ENCODE assay signal across 17 mouse cellular contexts in the genomic region with DNA sequence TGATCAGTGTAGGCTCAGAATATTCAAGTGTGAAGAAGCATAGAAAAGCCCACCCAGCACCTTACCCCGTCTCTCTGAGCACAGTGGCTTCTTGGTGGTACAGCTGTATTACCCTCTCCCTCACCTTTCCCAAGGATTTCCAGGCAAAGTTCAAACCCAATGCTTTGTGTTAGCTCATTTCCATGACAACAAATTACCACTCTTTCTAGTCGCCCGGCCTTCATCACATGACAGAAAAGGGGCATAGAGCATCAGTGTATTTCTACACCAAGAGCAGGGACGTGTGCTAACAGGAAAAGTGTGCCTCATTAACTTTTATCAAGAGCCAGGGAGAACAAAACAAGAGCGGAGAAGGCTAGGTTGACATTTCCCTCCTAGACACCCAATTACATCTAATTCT.
A peak's percentile ranks its signal among the peaks of the same experiment; 100 is the strongest.
DNase-seq lines count a peak whose midpoint lies in the region; ATAC-seq and TF ChIP-seq lines count a peak whose summit lies in the region.
"Had no signal": no experiment of that assay in that cellular context is flagged by ENCODE, and none has a peak within 500 bp of the region (broad histone marks: within the 10 kb centered on the region; RNA-seq: fewer than 3 reads in every experiment).

No protein-coding gene starts in this region.

- no peak for DNase-seq in forebrain, embryonic 11.5 days (ENCODE audit: low spot score)
- DNase-seq in kidney, postnatal 14 days = no peak
- DNase-seq in ZHBTc4 (ENCODE audit: low read depth, low spot score) = peak; percentile 51
- DNase-seq in layer of hippocampus, adult 9-10 months (ENCODE audit: low spot score) = no peak
- DNase-seq: adrenal gland, postnatal 14 days; cerebellum, adult 2 months; cerebellum, postnatal 10 days; forebrain, postnatal 0 days; gastrocnemius, postnatal 14 days; heart, adult 2 months had no signal

- H3K36me3 ChIP-seq in forebrain, embryonic 11.5 days (ENCODE audit: control insufficient read depth, insufficient read depth, low read length) = no peaks in the 10 kb centered on the region
- H3K36me3 ChIP-seq in forebrain, embryonic 15.5 days = no peaks in the 10 kb centered on the region
- H3K36me3 ChIP-seq in kidney, embryonic 16.5 days (ENCODE audit: insufficient read depth, low read length) = no peaks in the 10 kb centered on the region
- no peaks in the 10 kb centered on the region for H3K36me3 ChIP-seq in intestine, postnatal 0 days (ENCODE audit: control insufficient read depth, insufficient read depth)
- H3K36me3 ChIP-seq: heart, embryonic 12.5 days; hindbrain, embryonic 10.5 days; hindbrain, embryonic 15.5 days had no signal

- no peak overlapping the region for H3K4me2 ChIP-seq in forebrain, embryonic 11.5 days (ENCODE audit: low read depth, low read length, severe bottlenecking)
- H3K4me2 ChIP-seq in forebrain, embryonic 15.5 days (replicated peaks) = no peak overlapping the region
- H3K4me2 ChIP-seq in kidney, embryonic 16.5 days (replicated peaks; ENCODE audit: low read depth, low read length) = no peak overlapping the region
- H3K4me2 ChIP-seq in intestine, postnatal 0 days (replicated peaks; ENCODE audit: low read depth) = 0 out of 2 replicates have a peak overlapping the region, but pooled peaks have one; percentile 9
- H3K4me2 ChIP-seq: heart, embryonic 12.5 days; hindbrain, embryonic 15.5 days had no signal

- H3K27ac ChIP-seq in forebrain, embryonic 11.5 days (ENCODE audit: low read depth, low read length) = no peak overlapping the region
- H3K27ac ChIP-seq in forebrain, embryonic 15.5 days (replicated peaks) = no peak overlapping the region
- H3K27ac ChIP-seq in kidney, embryonic 16.5 days (ENCODE audit: low read length) = no peak overlapping the region
- peak overlapping the region; percentile 50; the same call in 1 of the 2 replicates for H3K27ac ChIP-seq in intestine, postnatal 0 days (ENCODE audit: low read depth, low read length)
- H3K27ac ChIP-seq: heart, adult 2 months; hindbrain, embryonic 10.5 days; hindbrain, embryonic 15.5 days had no signal

- 0 out of 2 replicates have a peak, but pooled peaks have one; percentile 21 for ATAC-seq in forebrain, embryonic 11.5 days (replicated peaks; ENCODE audit: low FRiP score)
- no peak; the same call in 1 of the 2 replicates for ATAC-seq in forebrain, embryonic 15.5 days (replicated peaks)
- peak; percentile 39; the same call in 1 of the 2 replicates for ATAC-seq in kidney, embryonic 16.5 days (ENCODE audit: low FRiP score, low TSS enrichment)
- peak; percentile 89 for ATAC-seq in intestine, postnatal 0 days
- ATAC-seq: forebrain, postnatal 0 days had no signal

- no peaks in the 10 kb centered on the region; the same call in 1 of the 2 replicates for H3K4me1 ChIP-seq in forebrain, embryonic 11.5 days (replicated peaks; ENCODE audit: control insufficient read depth, insufficient read depth, low read length)
- H3K4me1 ChIP-seq in forebrain, embryonic 15.5 days = peaks cover 8% of the 10 kb centered on the region
- no peaks in the 10 kb centered on the region for H3K4me1 ChIP-seq in kidney, embryonic 16.5 days (ENCODE audit: insufficient read depth, low read length)
- H3K4me1 ChIP-seq in intestine, postnatal 0 days (replicated peaks; ENCODE audit: control insufficient read depth, insufficient read depth, low read length) = peaks cover 5% of the 10 kb centered on the region; the same call in 1 of the 2 replicates

- no peak for TF ChIP-seq CTCF in intestine, postnatal 0 days (IDR thresholded peaks at IDR 0.05; ENCODE audit: low read depth)

- H3K4me3 ChIP-seq in forebrain, embryonic 11.5 days (ENCODE audit: low read depth, low read length) = no peak overlapping the region
- H3K4me3 ChIP-seq in forebrain, embryonic 15.5 days = no peak overlapping the region
- no peak overlapping the region for H3K4me3 ChIP-seq in kidney, embryonic 16.5 days (ENCODE audit: low read length)
- no peak overlapping the region for H3K4me3 ChIP-seq in intestine, postnatal 0 days (ENCODE audit: low read depth, low read length)
- H3K4me3 ChIP-seq: heart, adult 2 months; heart, embryonic 12.5 days; hindbrain, embryonic 10.5 days; hindbrain, embryonic 15.5 days had no signal

- no peaks in the 10 kb centered on the region for H3K27me3 ChIP-seq in forebrain, embryonic 11.5 days (ENCODE audit: control insufficient read depth, insufficient read depth, low read length)
- no peaks in the 10 kb centered on the region for H3K27me3 ChIP-seq in forebrain, embryonic 15.5 days
- H3K27me3 ChIP-seq in kidney, embryonic 16.5 days (ENCODE audit: insufficient read depth, low read length) = 0 out of 2 replicates have a peak, but pooled peaks cover 4% of the 10 kb centered on the region
- no peaks in the 10 kb centered on the region for H3K27me3 ChIP-seq in intestine, postnatal 0 days (replicated peaks; ENCODE audit: control insufficient read depth, insufficient read depth, low read length)
- H3K27me3 ChIP-seq: CH12.LX; heart, embryonic 12.5 days; hindbrain, embryonic 15.5 days had no signal

- H3K9ac ChIP-seq in forebrain, embryonic 11.5 days (ENCODE audit: low read length) = no peak overlapping the region
- no peak overlapping the region for H3K9ac ChIP-seq in forebrain, embryonic 15.5 days (replicated peaks)
- H3K9ac ChIP-seq in kidney, embryonic 16.5 days (replicated peaks; ENCODE audit: low read length) = no peak overlapping the region
- no peak overlapping the region for H3K9ac ChIP-seq in intestine, postnatal 0 days (ENCODE audit: low read depth, low read length)
- H3K9ac ChIP-seq: forebrain, postnatal 0 days; heart, embryonic 12.5 days; hindbrain, embryonic 15.5 days had no signal

- no peaks in the 10 kb centered on the region for H3K9me3 ChIP-seq in forebrain, embryonic 11.5 days (ENCODE audit: control insufficient read depth, low read length)
- no peaks in the 10 kb centered on the region for H3K9me3 ChIP-seq in forebrain, embryonic 15.5 days
- H3K9me3 ChIP-seq in kidney, embryonic 16.5 days (ENCODE audit: low read length) = no peaks in the 10 kb centered on the region
- H3K9me3 ChIP-seq in intestine, postnatal 0 days (ENCODE audit: control insufficient read depth) = no peaks in the 10 kb centered on the region
- H3K9me3 ChIP-seq: heart, embryonic 12.5 days; hindbrain, embryonic 10.5 days; hindbrain, embryonic 15.5 days had no signal

- WGBS in forebrain, embryonic 11.5 days = 38% methylated on average over 5 of the region's 5 CpGs
- 17% methylated on average over 5 of the region's 5 CpGs for WGBS in forebrain, embryonic 15.5 days
- 50% methylated on average over 5 of the region's 5 CpGs for WGBS in kidney, embryonic 16.5 days
- 44% methylated on average over 5 of the region's 5 CpGs for WGBS in intestine, postnatal 0 days
